Mouse (Mus musculus) gastrocnemius, postnatal 14 days (tissue): ENCODE data around the gene Stard13. TPM values are rescaled to one million over a fixed set of nuclear protein-coding genes. Genes with fewer than 3 reads are reported as not detected.

ENCODE experiments used
- DNase-seq: peaks from one replicate; pipeline ENCODE4 v3.0.0; 2021; ENCODE audit warnings: mixed read lengths
- intact Hi-C: fragments of 180-260 bp; cut with DNase I; formaldehyde crosslinking; loops from one replicate; pipeline ENCODE4 v1.15.1; 2025; ENCODE audit warnings: low total_unique reads
- total RNA-seq, 2 experiments: library from RNA; stranded (reverse); gene quantifications; 2 replicates each; pipeline ENCODE4 v1.2.3; 2021

Gene Stard13
- total RNA-seq, 2 experiments from 2014 or later = 10.9 to 13.5 TPM

GRCm38 (mm10) chr5:151085749-151086148 lies 147.9 kb downstream of the Stard13 start:
- intact Hi-C loops = no loop called here
- DNase-seq = no peak

DNA sequence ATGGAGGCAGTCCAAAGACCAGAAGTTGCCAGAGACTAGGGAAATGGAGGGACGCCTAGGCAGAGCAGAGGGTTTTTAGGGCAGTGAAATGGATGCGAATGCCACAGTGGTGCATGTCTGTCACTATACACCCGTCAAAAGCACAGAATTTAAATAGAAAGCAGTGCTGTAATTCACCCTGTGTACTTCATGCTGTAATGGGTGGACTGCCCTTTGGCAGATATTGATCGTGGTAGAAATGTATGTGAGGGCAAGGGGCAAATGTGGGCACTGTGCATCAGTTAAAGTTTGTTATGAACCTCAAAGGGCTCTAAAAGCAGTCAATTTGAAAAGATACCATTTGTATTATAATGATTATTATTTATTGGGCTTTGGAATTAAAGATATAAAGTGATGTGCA lies 153.4 kb downstream of the Stard13 start:
- no peak for DNase-seq
- intact Hi-C loops = no loop called here

DNA sequence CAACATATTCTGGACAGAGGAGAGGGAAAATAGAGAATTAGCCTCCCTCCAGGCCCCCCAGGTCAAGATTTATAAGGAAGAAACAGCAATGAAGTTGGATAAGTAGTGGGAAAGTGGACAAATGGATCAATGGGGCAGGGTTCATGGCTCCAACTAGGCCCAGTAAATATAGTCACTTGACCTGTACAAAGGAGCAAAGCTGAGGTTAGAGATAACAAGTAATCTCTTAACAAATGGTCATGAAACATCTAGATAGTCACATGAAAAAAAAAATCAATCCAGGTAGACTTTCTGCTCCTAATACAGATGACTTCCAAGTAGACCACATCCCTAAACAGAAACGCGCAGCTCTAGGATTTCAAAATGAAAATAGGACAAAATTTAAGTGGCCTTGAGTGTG lies 155.7 kb downstream of the Stard13 start:
- no peak for DNase-seq
- intact Hi-C loops = no loop called here

DNA sequence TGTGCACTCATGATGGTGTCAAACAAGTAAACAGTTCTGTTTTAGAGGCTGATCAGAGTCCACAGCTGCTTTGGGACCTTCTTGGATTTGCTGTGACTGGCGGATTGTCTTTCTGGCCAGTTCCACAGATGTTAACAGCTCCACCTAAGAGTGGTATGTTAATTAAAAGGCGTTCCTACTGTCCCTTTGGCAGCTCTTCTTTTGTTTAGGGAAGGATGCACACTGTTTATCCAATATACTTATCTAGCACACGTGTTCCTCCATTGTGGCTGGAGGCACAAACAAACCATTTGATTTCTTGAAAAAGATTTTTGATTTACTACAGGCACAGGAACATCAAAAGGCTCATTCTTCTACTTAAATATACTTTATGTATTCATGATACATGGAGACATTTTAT lies 156.7 kb downstream of the Stard13 start:
- intact Hi-C loops = no loop called here
- no peak for DNase-seq

- intact Hi-C loops = no loop called here
These were observed 159.4 kb downstream of the Stard13 start for GRCm38 (mm10) chr5:151074282-151074681.

GRCm38 (mm10) chr5:151071430-151071829 lies 162.2 kb downstream of the Stard13 start:
- intact Hi-C loops = no loop called here
- no peak for DNase-seq

More at GRCm38 (mm10) chr5:151074282-151074681, 159.4 kb downstream of the Stard13 start:
- DNase-seq = no peak

DNA sequence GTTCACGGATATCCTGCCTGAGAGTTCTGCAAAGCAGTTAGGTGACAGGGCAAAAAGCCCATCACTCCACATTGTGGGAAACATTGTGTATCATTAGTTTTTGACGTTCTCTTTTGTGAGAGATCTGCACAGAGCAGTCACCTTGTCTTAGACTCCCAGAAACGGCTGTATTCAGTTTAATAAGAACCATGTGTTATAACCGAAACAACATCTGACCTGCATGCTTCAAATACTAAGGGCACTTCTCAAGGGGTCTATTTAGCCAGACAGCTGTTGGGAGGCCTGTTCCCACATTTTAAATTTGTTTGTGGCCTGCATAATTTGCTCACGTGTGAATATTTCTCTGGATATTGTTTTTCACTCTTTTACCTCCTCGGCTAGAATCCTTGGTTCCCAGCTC lies 162.7 kb downstream of the Stard13 start:
- intact Hi-C loops = no loop called here
- DNase-seq = no peak

DNA sequence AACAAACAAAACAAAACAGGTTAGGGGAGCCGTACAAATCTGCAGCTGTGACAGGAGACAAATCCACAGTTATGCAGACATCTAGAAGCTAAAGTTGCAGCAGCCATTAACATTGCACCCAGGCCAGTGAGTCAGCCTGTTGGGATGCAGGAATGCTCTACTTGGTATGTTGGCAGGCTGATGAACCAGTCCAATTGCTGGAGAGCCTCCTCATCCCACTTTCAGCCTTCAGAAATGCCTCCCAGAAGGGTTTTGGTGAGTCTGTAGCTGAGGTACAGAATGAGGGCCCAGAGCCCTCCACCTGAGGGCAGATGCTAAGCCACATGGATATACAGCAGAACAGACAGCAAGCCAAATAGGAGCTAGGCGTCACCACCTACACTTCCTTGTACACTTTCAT lies 164.1 kb downstream of the Stard13 start:
- intact Hi-C loops = no loop called here

DNA sequence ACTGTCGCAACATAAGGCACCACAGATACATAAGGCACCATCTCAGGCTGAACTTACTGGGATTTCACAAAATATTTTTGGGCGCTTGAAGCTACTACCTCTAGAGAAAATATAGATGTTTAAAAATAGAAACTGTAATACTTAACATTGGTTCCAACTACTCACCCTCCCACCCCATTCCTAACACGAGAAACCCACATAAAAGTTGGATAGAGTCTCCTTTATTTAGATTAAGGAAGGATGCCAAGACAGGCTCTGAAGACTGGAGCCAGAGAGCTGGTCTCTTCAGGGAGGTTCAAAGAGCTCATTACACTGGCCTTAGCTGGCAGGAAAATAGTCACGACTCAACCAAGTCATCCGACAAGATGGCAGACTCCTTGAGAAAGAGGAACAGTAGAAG lies 167.6 kb downstream of the Stard13 start:
- intact Hi-C loops = no loop called here
- DNase-seq = no peak

More for the DNA sequence above, 164.1 kb downstream of the Stard13 start:
- DNase-seq = no peak

- intact Hi-C loops = no loop called here
- DNase-seq = no peak
These were observed 168.4 kb downstream of the Stard13 start for GRCm38 (mm10) chr5:151065228-151065627.

GRCm38 (mm10) chr5:151061942-151062341 lies 171.7 kb downstream of the Stard13 start:
- no peak for DNase-seq
- intact Hi-C loops = no loop called here

DNA sequence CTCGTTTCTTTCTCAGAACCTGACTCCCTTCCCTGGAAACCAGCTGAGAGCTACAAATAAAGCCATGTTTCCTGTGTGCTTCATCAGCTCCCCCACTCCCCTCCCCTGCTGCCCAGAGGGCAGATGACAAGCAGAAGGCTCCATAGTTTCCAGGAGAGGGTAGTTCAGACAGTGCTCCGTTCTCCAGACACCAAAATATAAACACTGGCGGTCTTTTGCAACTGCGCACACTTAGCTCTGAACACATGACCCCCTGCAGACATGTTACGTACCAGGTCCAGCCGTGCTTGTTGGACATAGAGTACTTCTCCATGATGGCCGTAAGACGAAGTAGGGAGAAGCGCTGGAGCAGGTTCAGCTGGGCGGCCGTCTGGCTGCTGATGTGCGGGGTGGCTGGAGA lies 173.2 kb downstream of the Stard13 start:
- intact Hi-C loops = no loop called here
- no peak for DNase-seq

- intact Hi-C loops = no loop called here
- no peak for DNase-seq
These were observed 173.9 kb downstream of the Stard13 start for GRCm38 (mm10) chr5:151059772-151060171.

- no peak for DNase-seq
- intact Hi-C loops = no loop called here
These were observed 174.3 kb downstream of the Stard13 start for GRCm38 (mm10) chr5:151059352-151059751.

DNA sequence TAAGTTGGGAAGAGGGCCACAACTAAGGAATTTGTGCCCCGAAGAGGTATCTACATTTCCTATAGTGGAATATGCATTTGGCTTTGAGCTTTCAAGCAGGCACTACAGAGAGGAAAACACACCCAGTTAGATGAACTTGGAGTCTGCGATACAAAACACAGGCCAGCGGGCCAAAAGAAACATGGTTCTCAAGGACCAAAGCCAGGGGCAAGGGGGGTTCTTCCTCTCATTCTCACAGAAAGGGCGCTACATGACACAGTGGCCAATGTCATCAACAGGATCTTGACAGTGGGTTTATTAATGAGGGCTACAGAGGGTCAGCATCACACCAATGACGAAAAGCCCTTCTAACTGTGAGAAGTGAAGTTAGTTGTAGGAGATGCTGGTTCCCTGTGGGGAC lies 175.9 kb downstream of the Stard13 start:
- intact Hi-C loops = no loop called here
- DNase-seq = no peak

GRCm38 (mm10) chr5:151056920-151057294 lies 176.7 kb downstream of the Stard13 start:
- intact Hi-C loops = no loop called here

GRCm38 (mm10) chr5:151056255-151056919 lies 177.2 kb downstream of the Stard13 start:
- DNase-seq = no peak
- intact Hi-C loops = no loop called here

More at GRCm38 (mm10) chr5:151056920-151057294, 176.7 kb downstream of the Stard13 start:
- no peak for DNase-seq

DNA sequence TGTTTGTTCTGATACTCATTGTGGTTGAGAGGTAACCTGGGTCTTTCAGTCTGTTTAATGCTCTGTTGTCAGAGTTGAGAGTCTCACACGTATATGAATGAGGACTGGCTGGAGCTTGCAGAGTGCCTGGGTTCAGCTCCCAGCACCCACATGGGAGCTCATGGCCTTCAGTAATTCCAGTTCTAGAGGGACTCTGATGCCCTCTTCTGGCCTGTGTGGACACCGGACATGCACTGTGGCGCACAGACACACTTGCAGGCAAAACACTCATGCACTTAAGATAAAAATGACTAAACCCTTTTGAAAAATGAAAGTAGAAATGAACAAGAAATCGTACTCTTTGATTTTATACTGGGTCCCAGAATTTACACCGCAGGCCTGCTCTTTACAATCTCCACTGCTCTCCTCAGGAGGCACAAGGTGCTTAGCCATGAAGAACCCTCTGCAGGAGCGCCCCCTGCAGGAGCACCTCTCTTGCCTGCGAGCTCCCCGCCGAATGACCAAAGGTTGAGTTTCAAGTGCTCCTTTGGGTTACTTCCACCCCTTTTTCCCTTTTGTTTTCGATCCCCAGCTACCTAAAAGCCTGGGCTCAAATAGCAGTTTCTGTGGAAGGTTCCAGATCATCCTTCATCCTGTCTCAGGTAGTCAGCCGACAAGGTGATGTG lies 178.1 kb downstream of the Stard13 start:
- DNase-seq = no peak
- intact Hi-C loops = no loop called here

DNA sequence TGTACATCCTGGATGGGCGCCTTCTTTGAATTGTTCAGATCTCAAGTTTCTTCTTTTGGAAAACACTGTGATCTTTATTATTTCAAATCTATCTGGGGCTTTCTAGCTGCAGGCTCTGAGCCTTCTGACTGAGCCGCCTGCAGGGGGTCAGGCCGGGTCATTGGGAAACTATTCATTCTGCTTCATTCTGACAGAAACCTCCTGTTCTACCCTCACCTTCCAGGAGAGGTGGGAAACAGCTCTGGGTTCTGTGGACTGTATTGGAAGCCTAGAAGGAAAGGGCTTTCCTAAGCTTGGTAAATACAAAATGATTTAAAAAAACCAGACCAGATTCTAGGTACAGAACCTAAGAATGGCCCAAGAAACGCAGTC lies 178.9 kb downstream of the Stard13 start:
- DNase-seq = no peak
- intact Hi-C loops = no loop called here

- DNase-seq = no peak
- intact Hi-C loops = no loop called here
These were observed 179.4 kb downstream of the Stard13 start for GRCm38 (mm10) chr5:151054100-151054742.

GRCm38 (mm10) chr5:151053190-151053589 lies 180.4 kb downstream of the Stard13 start:
- no peak for DNase-seq
- intact Hi-C loops = no loop called here
